Mouse (Mus musculus): ENCODE measurements at regions not wholly inside any gene's neighbourhood (a gene's known extent, or its start where the extent isn't known, plus 50 kb on each side); places are given as distances from the start of the nearest gene placed in this dataset.

GRCm38 (mm10) chr9:46379453-46379852 lies 59.7 kb upstream of the 4931429L15Rik start:
- TF ChIP-seq EP300 (IDR thresholded peaks at IDR 0.05; ENCODE audit: low read depth) (no peak), CTCF (IDR thresholded peaks at IDR 0.05; ENCODE audit: low read depth) (no peak)
- Histone ChIP-seq H3K9ac (replicated peaks) (no peak overlapping the region), H3K27me3 (ENCODE audit: insufficient read depth, low read length) (no peaks in the 10 kb centered on the region), H3K4me3 (ENCODE audit: low read depth, low read length) (no peak overlapping the region), H3K27ac (ENCODE audit: low read depth) (no peak overlapping the region), H3K9me3 (ENCODE audit: low read length) (no peaks in the 10 kb centered on the region), H3K36me3 (replicated peaks; ENCODE audit: insufficient read depth, low read length) (no peaks in the 10 kb centered on the region), H3K4me2 (ENCODE audit: low read depth, low read length) (no peak overlapping the region), H3K4me1 (ENCODE audit: insufficient read depth) (no peaks in the 10 kb centered on the region)
- peak; percentile 33; the same call in 1 of the 2 replicates for ATAC-seq
- DNase-seq: no peak
- 49% methylated on average over 11 of the region's 11 CpGs for WGBS (ENCODE audit: insufficient replicate concordance)

DNA sequence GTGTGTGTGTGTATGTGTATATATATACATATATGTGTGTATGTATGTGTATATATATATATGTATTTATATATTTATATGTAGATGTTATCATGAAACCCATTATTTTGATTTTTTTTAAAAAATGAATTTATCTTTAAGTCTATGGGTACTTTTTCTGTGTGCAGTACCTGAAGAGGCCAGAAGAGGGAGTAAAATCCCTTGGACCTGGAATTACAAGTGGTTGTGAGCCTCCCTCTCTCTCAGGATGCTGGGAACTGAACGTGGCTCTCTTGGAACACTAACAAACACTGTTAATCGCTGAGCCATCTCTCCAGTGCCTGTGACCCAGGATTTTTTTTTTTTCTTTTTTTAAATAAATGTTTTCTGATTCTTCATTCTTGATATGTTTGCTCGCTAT lies 58.6 kb upstream of the 4931429L15Rik start:
- no peak overlapping the region for H3K9ac ChIP-seq (replicated peaks)

More for the DNA sequence above, 58.6 kb upstream of the 4931429L15Rik start:
- ATAC-seq (no peak), DNase-seq (no peak)
- WGBS (ENCODE audit: insufficient replicate concordance): 74% methylated on average over 3 of the region's 3 CpGs
- H3K36me3 ChIP-seq (replicated peaks; ENCODE audit: insufficient read depth, low read length): no peaks in the 10 kb centered on the region
- H3K27me3 ChIP-seq (ENCODE audit: insufficient read depth, low read length): no peaks in the 10 kb centered on the region
- H3K4me2 ChIP-seq (ENCODE audit: low read depth, low read length): no peak overlapping the region
- H3K9me3 ChIP-seq (ENCODE audit: low read length): no peaks in the 10 kb centered on the region
- no peak overlapping the region for H3K4me3 ChIP-seq (ENCODE audit: low read depth, low read length)
- H3K4me1 ChIP-seq (ENCODE audit: insufficient read depth): no peaks in the 10 kb centered on the region
- TF ChIP-seq EP300 (IDR thresholded peaks at IDR 0.05; ENCODE audit: low read depth) (no peak), CTCF (IDR thresholded peaks at IDR 0.05; ENCODE audit: low read depth) (0 out of 2 replicates have a peak, but pooled peaks have one; percentile 31)
- H3K27ac ChIP-seq (ENCODE audit: low read depth): no peak overlapping the region

Data from liver, postnatal 0 days (tissue).